Mouse (Mus musculus) limb, embryonic 13.5 days (tissue): ENCODE measurements at regions not wholly inside any gene's neighbourhood (a gene's known extent, or its start where the extent isn't known, plus 50 kb on each side); places are given as distances from the start of the nearest gene placed in this dataset.
"Not testable (repeated sequence)": the region's sequence is repeated elsewhere in the genome, so short reads cannot be mapped to it uniquely, and the experiment has no call there.

Source experiments
- ATAC-seq: fragments of 200-750 bp; cut with Nextera tagmentation; 2 replicates; pipeline ENCODE4 v1.8.0; 2017; ENCODE audit warnings: low read depth, moderate number of reproducible peaks, moderate TSS enrichment; ENCODE audit not compliant: low FRiP score
- H3K27ac ChIP-seq: fragments of 300-500 bp; sonication (generic); 2 replicates; pipeline ENCODE4 v1.5.1; 2015; ENCODE audit warnings: inconsistent platforms, mild to moderate bottlenecking, moderate library complexity
- H3K27me3 ChIP-seq: fragments of 300-500 bp; sonication (generic); 2 replicates; pipeline ENCODE4 v1.6.1; 2015; ENCODE audit warnings: mild to moderate bottlenecking, inconsistent platforms
- H3K36me3 ChIP-seq: fragments of 300-500 bp; sonication (generic); 2 replicates; pipeline ENCODE4 v1.6.1; 2015; ENCODE audit warnings: inconsistent platforms, mild to moderate bottlenecking, moderate library complexity
- H3K4me1 ChIP-seq: fragments of 300-500 bp; sonication (generic); 2 replicates; pipeline ENCODE4 v1.6.1; 2015; ENCODE audit warnings: inconsistent platforms
- H3K4me2 ChIP-seq: fragments of 300-500 bp; sonication (generic); replicated peaks from 2 replicates; pipeline ENCODE4 v1.6.1; 2015; ENCODE audit warnings: inconsistent platforms, mild to moderate bottlenecking, moderate library complexity
- H3K4me3 ChIP-seq: fragments of 300-500 bp; sonication (generic); 2 replicates; pipeline ENCODE4 v1.5.1; 2015; ENCODE audit warnings: moderate library complexity, mild to moderate bottlenecking, inconsistent platforms
- H3K9ac ChIP-seq: fragments of 300-500 bp; sonication (generic); 2 replicates; pipeline ENCODE4 v1.6.1; 2015; ENCODE audit warnings: mild to moderate bottlenecking, inconsistent platforms
- H3K9me3 ChIP-seq: fragments of 300-500 bp; sonication (generic); 2 replicates; pipeline ENCODE4 v1.6.1; 2016; ENCODE audit warnings: inconsistent platforms
- WGBS: fragments of 180-500 bp; shearing (Covaris S2); methylation state at CpG from one replicate; pipeline ENCODE4 v1.1.7; 2015; 5-methylcytosine and 5-hydroxymethylcytosine counted together

DNA sequence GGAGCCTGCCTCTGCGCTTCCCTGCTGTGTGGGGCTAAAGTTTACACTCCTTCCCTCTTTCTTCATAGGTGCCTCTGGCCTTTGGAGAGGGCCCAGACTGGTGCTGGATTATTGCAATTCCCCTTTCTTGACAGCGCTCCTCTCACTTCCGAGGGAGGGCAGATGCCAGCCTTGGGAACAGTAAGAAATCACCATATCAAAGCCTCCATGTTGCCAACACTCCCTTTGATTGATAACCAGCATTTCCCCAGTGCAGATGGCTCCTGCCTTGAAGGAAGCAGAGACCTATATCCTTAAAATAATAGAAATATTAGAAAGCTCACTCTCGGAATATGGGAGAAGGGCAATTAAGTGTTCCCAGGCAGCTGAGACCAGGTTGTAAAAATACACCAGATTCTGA, 63.1 kb upstream of the Cep295 start:
- Histone ChIP-seq H3K4me2 (no peak overlapping the region), H3K9ac (no peak overlapping the region), H3K27ac (no peak overlapping the region), H3K36me3 (no peaks in the 10 kb centered on the region), H3K4me3 (no peak overlapping the region), H3K4me1 (peaks cover 18% of the 10 kb centered on the region), H3K27me3 (no peaks in the 10 kb centered on the region), H3K9me3 (no peaks in the 10 kb centered on the region)
- ATAC-seq, result no peak
- 36% methylated on average over 4 of the region's 4 CpGs for WGBS

DNA sequence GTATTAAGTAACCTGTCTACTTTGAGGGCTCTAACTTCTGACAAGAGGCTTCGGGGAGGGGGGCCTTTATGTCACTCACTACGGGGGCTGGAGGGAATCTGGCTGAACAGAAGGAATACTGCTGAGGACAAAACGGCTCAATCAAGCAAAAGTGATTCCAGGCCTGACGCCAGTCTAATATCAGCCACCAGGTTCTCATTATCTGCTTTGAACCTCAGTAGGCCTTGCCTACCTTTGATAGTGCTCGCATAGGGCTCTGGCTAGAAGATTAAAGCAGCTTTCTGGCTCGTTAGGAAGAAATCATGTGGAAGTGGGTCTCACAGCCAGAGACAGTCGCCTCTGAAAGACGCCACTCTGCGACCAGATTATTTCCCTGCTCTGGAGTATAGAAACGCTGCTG, 64.3 kb upstream of the Cep295 start:
- Histone ChIP-seq H3K9ac (no peak overlapping the region; the same call in 1 of the 2 replicates), H3K27ac (0 out of 2 replicates have a peak overlapping the region, but pooled peaks have one; percentile 22), H3K9me3 (no peaks in the 10 kb centered on the region), H3K36me3 (no peaks in the 10 kb centered on the region), H3K4me3 (no peak overlapping the region), H3K27me3 (no peaks in the 10 kb centered on the region), H3K4me2 (0 out of 2 replicates have a peak overlapping the region, but pooled peaks have one; percentile 16), H3K4me1 (peaks cover 18% of the 10 kb centered on the region)
- peak; percentile 59; the same call in 1 of the 2 replicates for ATAC-seq
- WGBS, result 13% methylated on average over 10 of the region's 10 CpGs

DNA sequence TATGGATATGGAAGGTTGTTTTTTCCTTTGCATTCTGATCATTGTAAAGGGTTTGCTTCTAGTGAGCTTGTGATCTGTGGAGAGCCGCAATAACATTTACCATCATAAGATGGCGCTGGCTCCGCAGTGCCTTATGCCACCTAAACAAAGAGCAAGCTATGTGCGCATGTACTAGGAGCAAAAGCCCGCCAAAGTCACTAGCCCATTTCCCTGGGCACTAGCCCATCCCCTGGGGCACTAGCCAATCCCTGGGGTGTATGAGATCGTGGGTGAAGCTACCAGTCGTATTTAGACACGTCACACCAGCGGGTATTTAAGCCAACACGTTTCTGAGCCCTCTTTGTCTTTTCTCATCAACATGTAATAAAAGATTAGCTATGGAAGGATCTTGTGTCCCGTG, 59.0 kb upstream of the Smco4 start:
- H3K27me3 ChIP-seq, H3K9me3 ChIP-seq, H3K27ac ChIP-seq, H3K4me3 ChIP-seq, ATAC-seq, H3K36me3 ChIP-seq, H3K9ac ChIP-seq, H3K4me2 ChIP-seq, H3K4me1 ChIP-seq: not testable (repeated sequence)
- WGBS, result 67% methylated on average over 11 of the region's 11 CpGs

DNA sequence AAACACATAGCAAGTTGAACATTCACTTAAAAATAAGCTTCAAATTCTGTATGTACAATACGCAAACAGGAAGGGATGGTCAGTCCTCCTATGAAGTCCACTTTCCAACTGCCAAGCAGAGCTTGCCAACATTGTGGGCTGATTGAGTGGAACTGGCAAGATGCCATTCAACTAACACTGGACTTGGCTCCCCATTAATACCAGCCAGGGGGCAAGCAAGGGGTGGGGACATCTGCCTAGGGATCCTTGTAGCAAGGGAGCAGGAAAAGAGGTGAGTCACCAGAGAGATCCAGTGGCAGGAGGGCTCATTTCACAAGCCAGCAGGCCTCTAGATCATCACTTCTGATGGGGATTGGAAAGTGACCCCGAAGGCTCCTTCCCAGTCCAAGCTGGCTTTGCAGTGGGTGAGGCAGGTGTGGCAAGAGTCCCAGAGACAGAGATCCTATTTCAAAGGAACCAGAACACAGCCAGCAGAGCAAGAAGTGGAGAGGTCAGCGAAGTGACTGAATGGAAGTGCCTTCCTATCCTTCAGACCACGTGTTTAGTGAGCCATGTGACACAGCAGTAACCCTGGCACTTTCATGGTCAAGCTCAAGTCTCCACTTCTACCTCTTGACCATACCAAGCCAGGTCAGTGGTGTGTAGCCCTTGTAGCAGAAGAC, 53.8 kb upstream of the Smco4 start:
- Histone ChIP-seq H3K4me2 (no peak overlapping the region), H3K27me3 (no peaks in the 10 kb centered on the region), H3K9me3 (no peaks in the 10 kb centered on the region), H3K4me1 (no peaks in the 10 kb centered on the region), H3K4me3 (no peak overlapping the region), H3K27ac (no peak overlapping the region), H3K9ac (no peak overlapping the region), H3K36me3 (no peaks in the 10 kb centered on the region)
- 52% methylated on average over 4 of the region's 4 CpGs for WGBS
- no peak for ATAC-seq

DNA sequence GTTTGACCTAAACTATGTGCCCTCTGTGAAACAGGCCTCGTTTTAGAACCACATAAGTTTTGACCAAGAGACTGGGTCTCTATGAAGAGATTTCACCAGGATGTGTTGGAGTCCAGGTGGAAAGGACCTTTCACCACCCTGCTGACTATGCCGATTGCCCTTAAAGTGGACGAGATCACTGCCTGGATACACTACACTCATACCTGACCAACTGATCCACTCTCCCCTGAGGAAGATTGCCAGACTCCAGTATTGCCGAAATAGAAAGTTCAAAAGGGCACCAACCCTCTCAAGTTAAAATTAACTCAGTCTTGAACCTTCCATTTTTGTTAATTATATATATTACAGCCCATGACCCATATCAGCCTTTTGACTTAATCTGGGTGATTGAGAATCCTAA, 51.1 kb upstream of the Smco4 start:
- no peaks in the 10 kb centered on the region for H3K36me3 ChIP-seq
- no peaks in the 10 kb centered on the region for H3K4me1 ChIP-seq
- H3K4me3 ChIP-seq, result no peak overlapping the region
- WGBS, result 79% methylated on average over 4 of the region's 4 CpGs
- H3K9me3 ChIP-seq, result no peaks in the 10 kb centered on the region
- H3K4me2 ChIP-seq, result no peak overlapping the region
- no peak overlapping the region for H3K27ac ChIP-seq
- H3K9ac ChIP-seq, result no peak overlapping the region
- no peaks in the 10 kb centered on the region for H3K27me3 ChIP-seq
- ATAC-seq, result no peak
